Mouse (Mus musculus) heart, adult 10 weeks (tissue): Measurements from ENCODE around the gene Clec4g. TPM values are rescaled to one million over a fixed set of nuclear protein-coding genes. Genes with fewer than 3 reads are reported as not detected.

Source experiments
- polyA plus RNA-seq: library from polyadenylated mRNA; stranded (reverse); fragments of 350-450 nt; fragmentation: Illumina TruSeq; extraction: RNeasy Lipid Tissue Mini Kit (QIAGEN cat#74804); gene quantifications from one replicate; pipeline ENCODE4 v1.2.3, GENCODE M21; 2014; ENCODE audit warnings: low read depth, low replicate concordance

Clec4g gene
- polyA plus RNA-seq, result 0.99 TPM

GRCm38 (mm10) chr8:3720551-3720950 lies at the start of gene Clec4g:
Clec4g (minus strand) TSS chr8:3720651.

GRCm38 (mm10) chr8:3748761-3749160 lies 28.3 kb upstream of the Clec4g start, which contains the start of gene Cd209a:
Cd209a (minus strand) TSS chr8:3748984.

GRCm38 (mm10) chr8:3694121-3694520 lies 26.3 kb downstream of the Clec4g start, which contains the start of gene Fcer2a:
Fcer2a (minus strand) TSS chr8:3694175.

GRCm38 (mm10) chr8:3676131-3676992 lies 44.1 kb downstream of the Clec4g start, which contains the start of gene Trappc5:
Trappc5 (plus strand) TSS chr8:3676299.

GRCm38 (mm10) chr8:3671980-3672491 lies 48.4 kb downstream of the Clec4g start, which contains the start of gene Fcor:
Fcor (minus strand) TSS chr8:3672362.

DNA sequence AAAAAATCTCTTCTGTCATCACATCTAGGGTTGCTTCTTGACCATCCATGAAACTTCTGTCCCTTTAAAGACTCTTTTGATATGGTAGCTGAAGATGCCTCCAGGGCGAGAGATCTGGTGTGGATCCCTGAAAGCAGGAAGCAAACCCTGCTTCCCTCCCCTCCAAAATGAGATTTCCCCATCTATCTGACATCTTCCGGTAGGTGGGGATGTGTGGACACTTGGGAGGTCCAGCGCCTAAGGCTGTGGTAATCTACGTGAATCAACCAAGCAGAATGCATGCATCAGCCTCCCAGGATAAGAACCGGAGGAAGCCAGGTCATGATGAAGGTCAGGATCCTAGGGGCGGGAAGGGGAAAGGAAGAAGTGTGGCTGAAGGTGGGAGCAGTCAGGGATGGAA lies 54.9 kb downstream of the Clec4g start, which contains the start of gene Mcemp1:
Gene Mcemp1, plus strand, starts transcription at position 248 of the 400 bp plus-strand sequence.

Other genes with a start within 250 kb of the Clec4g start
- gene Tex45, start 249.8 kb downstream of the Clec4g start, polyA plus RNA-seq, result not detected
- gene Zfp358, start 227.5 kb downstream of the Clec4g start, polyA plus RNA-seq, result 28.6 TPM
- gene Mcoln1, start 220.2 kb downstream of the Clec4g start, polyA plus RNA-seq, result 39.1 TPM
- gene Pnpla6, start 205.3 kb downstream of the Clec4g start, polyA plus RNA-seq, result 19.1 TPM
- gene C330021F23Rik, start 152.7 kb downstream of the Clec4g start, polyA plus RNA-seq, result not detected
- 1.6 TPM for gene Camsap3, start 133.4 kb downstream of the Clec4g start, polyA plus RNA-seq
- gene Xab2, start 99.3 kb downstream of the Clec4g start, polyA plus RNA-seq, result 16.1 TPM
- gene Pet100, start 99.1 kb downstream of the Clec4g start, polyA plus RNA-seq, result 38.0 TPM
- gene Pcp2, start 95.1 kb downstream of the Clec4g start, polyA plus RNA-seq, result not detected
- 9.3 TPM for gene Stxbp2, start 89.7 kb downstream of the Clec4g start, polyA plus RNA-seq
- gene Retn, start 64.9 kb downstream of the Clec4g start, polyA plus RNA-seq, result 5.4 TPM
- gene Mcemp1, start 54.9 kb downstream of the Clec4g start, polyA plus RNA-seq, result not detected
- 5.2 TPM for gene Fcor, start 48.3 kb downstream of the Clec4g start, polyA plus RNA-seq
- gene Trappc5, start 44.4 kb downstream of the Clec4g start, polyA plus RNA-seq, result 24.2 TPM
- gene Fcer2a, start 26.5 kb downstream of the Clec4g start, polyA plus RNA-seq, result 0.73 TPM
- gene Cd209a, start 28.3 kb upstream of the Clec4g start, polyA plus RNA-seq, result 0.76 TPM
- not detected for gene Cd209e, start 133.7 kb upstream of the Clec4g start, polyA plus RNA-seq
- gene Cd209d, start 157.9 kb upstream of the Clec4g start, polyA plus RNA-seq, result not detected
- gene Cd209b, start 206.2 kb upstream of the Clec4g start, polyA plus RNA-seq, result 0.52 TPM
- 0.29 TPM for gene Cd209c, start 234.1 kb upstream of the Clec4g start, polyA plus RNA-seq